Mouse (Mus musculus) forelimb bud, embryonic 11.5 days (tissue): ENCODE results near the gene Cdc20b.

Experiments used
- DNase-seq: peaks from one replicate; pipeline ENCODE4 v3.0.0-alpha.2; 2012; ENCODE audit warnings: low read depth, low spot score

The Cdc20b gene

GRCm38 (mm10) chr13:113023274-113024143, 11.4 kb upstream of the Cdc20b start:
- DNase-seq: no peak

GRCm38 (mm10) chr13:113031351-113031750, 3.6 kb upstream of the Cdc20b start:
- DNase-seq: no peak

- DNase-seq: peak; percentile 72
Observed at GRCm38 (mm10) chr13:113031792-113032571, 2.9 kb upstream of the Cdc20b start.

GRCm38 (mm10) chr13:113032831-113033230, 2.1 kb upstream of the Cdc20b start:
- DNase-seq: no peak

GRCm38 (mm10) chr13:113034271-113034886, 532 bp upstream of the Cdc20b start:
- no peak for DNase-seq

- DNase-seq: peak; percentile 93
Observed at GRCm38 (mm10) chr13:113035852-113036251, 941 bp downstream of the Cdc20b start.

- DNase-seq: no peak
Observed at GRCm38 (mm10) chr13:113044876-113045275, 10.0 kb downstream of the Cdc20b start.

- DNase-seq: no peak
Observed at GRCm38 (mm10) chr13:113045458-113046110, 10.7 kb downstream of the Cdc20b start.

GRCm38 (mm10) chr13:113046211-113046883, 11.4 kb downstream of the Cdc20b start, which contains the start of gene Gpx8:
Gpx8 (minus strand) TSS chr13:113046410.
- DNase-seq: peak; percentile 79

- no peak for DNase-seq
Observed at GRCm38 (mm10) chr13:113047018-113047417, 12.1 kb downstream of the Cdc20b start.

- no peak for DNase-seq
Observed at GRCm38 (mm10) chr13:113047647-113048046, 12.7 kb downstream of the Cdc20b start.

- no peak for DNase-seq
Observed at GRCm38 (mm10) chr13:113054230-113054629, 19.3 kb downstream of the Cdc20b start.

GRCm38 (mm10) chr13:113055826-113056225, 20.9 kb downstream of the Cdc20b start:
- no peak for DNase-seq

- no peak for DNase-seq
Observed at GRCm38 (mm10) chr13:113061746-113062145, 26.8 kb downstream of the Cdc20b start.

GRCm38 (mm10) chr13:113064542-113064941, 29.6 kb downstream of the Cdc20b start:
- DNase-seq: no peak

GRCm38 (mm10) chr13:113079021-113079420, 44.1 kb downstream of the Cdc20b start:
- no peak for DNase-seq

- no peak for DNase-seq
Observed at GRCm38 (mm10) chr13:113082101-113082500, 47.2 kb downstream of the Cdc20b start.

- no peak for DNase-seq
Observed at GRCm38 (mm10) chr13:113084732-113085131, 49.8 kb downstream of the Cdc20b start.

- no peak for DNase-seq
Observed at GRCm38 (mm10) chr13:113087226-113088017, 52.5 kb downstream of the Cdc20b start.

GRCm38 (mm10) chr13:113090489-113090888, 55.6 kb downstream of the Cdc20b start:
- DNase-seq: no peak
